Mouse (Mus musculus) cerebellum, adult 2 months (tissue): ENCODE results near the gene Timmdc1.

Source experiments
- CTCF ChIP-seq: fragments of 200-500 bp; IDR thresholded peaks from 2 replicates; pipeline ENCODE4 v1.5.1; 2011; ENCODE audit warnings: low read depth, mild to moderate bottlenecking, control low read depth, low read length, moderate library complexity, borderline replicate concordance; ENCODE audit not compliant: insufficient read depth
- POLR2A ChIP-seq: fragments of 200-500 bp; IDR thresholded peaks from 2 replicates; pipeline ENCODE4 v1.6.1; 2011; ENCODE audit warnings: low read length, control low read depth, borderline replicate concordance; ENCODE audit not compliant: insufficient read depth

DNA sequence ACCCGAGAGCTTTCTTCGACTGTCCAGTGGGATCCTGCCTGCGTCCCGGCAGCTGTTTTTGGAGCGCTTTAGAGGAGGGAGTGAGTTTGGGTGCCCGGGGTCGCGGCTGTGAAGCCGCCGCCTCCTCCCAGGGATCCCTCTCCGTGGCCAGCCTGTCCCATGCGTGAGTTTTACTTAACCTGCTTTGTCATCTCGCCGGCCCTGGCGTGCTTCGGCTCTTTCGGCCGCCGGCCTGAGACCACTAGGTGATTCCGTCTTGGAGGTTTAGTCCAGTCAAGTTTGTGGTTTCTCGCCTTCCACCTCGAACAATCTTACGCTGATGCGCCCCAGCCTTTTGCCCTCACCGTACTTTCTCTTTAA lies 40.5 kb upstream of the Timmdc1 start:
- TF ChIP-seq CTCF (no peak), POLR2A (no peak)
